Mouse (Mus musculus) embryonic fibroblast, embryonic 13.5 days (primary cell): Measurements from ENCODE around the gene Ddx39b.

Experiments used
- CTCF ChIP-seq: IDR thresholded peaks from 2 replicates; pipeline ENCODE4 v1.5.1; 2011; ENCODE audit warnings: mild to moderate bottlenecking, control low read depth, low read length, moderate library complexity, borderline replicate concordance; ENCODE audit not compliant: insufficient read depth
- POLR2A ChIP-seq: IDR thresholded peaks from 2 replicates; pipeline ENCODE4 v1.6.1; 2011; ENCODE audit warnings: low read depth, mild to moderate bottlenecking, control low read depth, low read length, moderate library complexity

DNA sequence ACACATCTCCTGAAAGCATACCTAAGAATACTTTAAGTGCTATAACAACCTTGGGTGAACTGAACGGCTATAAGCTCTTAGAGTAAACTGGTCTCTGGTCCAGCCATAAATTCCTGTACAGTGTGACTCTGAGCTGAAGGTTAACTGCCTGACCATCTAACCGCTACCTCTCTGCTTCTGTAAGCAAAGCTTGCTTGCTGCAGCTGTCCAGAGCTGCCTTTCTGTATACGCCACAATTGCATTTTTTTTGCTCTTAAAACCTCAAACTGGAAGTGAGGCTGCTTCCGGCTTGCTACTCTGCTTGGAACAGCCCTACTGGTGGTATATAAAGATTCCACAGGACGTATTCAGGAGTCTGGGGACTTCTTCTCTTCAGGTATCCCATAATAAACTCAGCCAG is 8.9 kb upstream of the Ddx39b start:
- no peak for TF ChIP-seq CTCF
- no peak for TF ChIP-seq POLR2A
